Mouse (Mus musculus): ENCODE data around the gene Gm21822.
"Not testable (repeated sequence)": the region's sequence is repeated elsewhere in the genome, so short reads cannot be mapped to it uniquely, and the experiment has no call there.

Gene Gm21822

DNA sequence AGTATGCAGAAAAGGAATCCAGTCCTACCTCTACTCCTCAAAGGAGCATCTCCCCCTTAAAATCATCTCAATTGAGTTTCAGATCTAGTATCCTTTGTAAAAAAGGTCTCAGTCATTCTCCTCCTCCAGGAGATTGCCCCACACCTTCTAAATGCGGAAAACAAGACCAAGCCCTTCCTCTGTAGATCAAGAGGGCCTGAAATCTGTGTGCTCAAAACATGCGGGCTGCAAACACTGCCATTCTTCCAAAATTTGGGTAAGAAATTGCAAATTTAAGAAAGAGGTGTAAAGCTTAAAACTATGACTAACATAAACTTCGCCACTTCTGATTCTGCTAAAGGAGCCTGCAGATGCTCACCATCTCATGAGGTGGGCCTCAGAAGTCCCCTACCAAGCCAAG lies at the start of gene Gm21822:
Gm21822 (plus strand) TSS at position 301 of the 400 bp plus-strand sequence.
- DNase-seq (ENCODE audit: low read depth in 2 of 2, low spot score in 2 of 2), result not testable (repeated sequence)
